Mouse (Mus musculus): ENCODE data around the gene Rbm5. TPM values are rescaled to one million over a fixed set of nuclear protein-coding genes. Genes with fewer than 3 reads are reported as not detected.

Rbm5 gene
- 100 to 1,000 TPM; 159 to 181 TPM for total RNA-seq (2021)
- long read RNA-seq, full-length matches to known transcripts = 37 of 56 reads
- long read RNA-seq, partial matches to known transcripts = 17 of 56 reads
- long read RNA-seq, other reads (novel, unspliced or antisense) = 2 of 56 reads

DNA sequence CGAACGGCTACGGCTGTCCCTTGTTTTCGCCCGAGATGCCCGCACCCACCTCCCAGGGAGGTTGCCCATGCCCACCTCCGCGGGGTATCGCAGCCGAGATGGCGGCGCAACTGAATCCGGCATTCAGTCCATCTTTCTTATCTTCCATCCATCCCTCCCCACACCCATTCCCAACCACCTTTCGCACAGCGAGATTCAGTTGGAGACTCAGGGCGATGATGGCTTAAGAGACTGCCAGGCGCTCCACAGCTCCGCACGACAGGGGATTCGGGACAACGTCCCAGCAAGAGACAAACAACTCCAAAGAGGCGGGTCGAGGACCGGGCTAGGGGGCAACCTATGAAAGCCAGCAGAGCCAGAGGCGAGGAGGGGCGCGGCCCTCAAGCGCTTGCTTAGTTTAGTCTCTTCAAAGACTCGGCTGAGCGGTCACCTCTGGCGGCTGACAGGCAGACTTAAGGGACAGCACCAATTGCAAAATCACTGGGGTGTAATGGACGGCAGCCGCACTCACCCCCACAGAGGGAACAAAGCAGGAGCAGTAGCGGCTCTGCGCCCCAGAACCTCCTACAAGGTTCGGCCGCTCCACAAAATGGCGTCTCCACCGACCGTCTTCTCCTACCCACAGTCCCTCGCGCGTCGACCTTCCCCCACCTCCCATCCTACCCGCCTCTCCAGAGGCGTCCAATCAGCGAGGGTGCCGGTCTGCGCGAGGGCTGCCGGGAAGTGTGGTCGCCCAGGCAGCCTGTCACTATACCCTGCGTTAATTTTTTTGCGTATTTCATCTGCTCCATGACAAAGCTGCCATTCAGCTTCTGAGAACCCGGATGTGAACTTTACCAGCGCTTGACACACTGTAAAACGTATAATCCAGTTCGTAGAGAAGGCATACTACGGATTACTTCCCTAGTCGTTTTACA is at the start of gene Rbm5:
TSS of gene Rbm5 (minus strand) at position 623 of the 917 bp plus-strand sequence.
- DNase-seq (ENCODE audit: low spot score in 2 of 2) = peak; percentile 91 to 92

GRCm38 (mm10) chr9:107812132-107812531 is 41.3 kb upstream of the Rbm5 start:
- no peak for DNase-seq (ENCODE audit: low spot score in 2 of 2)

GRCm38 (mm10) chr9:107810985-107811384 is 40.2 kb upstream of the Rbm5 start:
- DNase-seq (ENCODE audit: low spot score in 2 of 2) = no peak

- no peak for DNase-seq (ENCODE audit: low spot score in 2 of 2)
These were observed 20.9 kb upstream of the Rbm5 start for GRCm38 (mm10) chr9:107791714-107792113.

GRCm38 (mm10) chr9:107782536-107783203 is 11.9 kb upstream of the Rbm5 start:
- no peak for DNase-seq (ENCODE audit: low spot score in 2 of 2)

- DNase-seq (ENCODE audit: low spot score in 2 of 2) = no peak
These were observed 6.0 kb upstream of the Rbm5 start for GRCm38 (mm10) chr9:107776809-107777208.

DNA sequence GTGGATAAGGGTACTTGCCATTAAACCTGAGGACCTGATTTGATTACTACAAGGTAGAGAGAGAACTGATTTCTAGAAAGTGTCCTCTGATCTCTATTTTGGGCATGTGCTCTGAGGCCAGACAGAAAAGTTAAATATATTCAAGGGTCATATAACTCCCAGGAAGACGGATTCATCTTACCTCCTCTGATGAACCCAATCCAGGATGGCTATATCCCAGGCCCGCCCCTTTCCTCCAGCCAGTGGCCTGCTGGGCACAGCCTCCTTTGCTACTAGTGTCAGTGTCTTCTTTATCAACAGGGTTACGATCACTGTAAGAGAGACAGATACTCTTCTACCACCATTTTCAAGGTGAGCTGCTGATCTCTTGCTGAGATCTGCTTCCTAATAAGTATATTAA is 3.6 kb upstream of the Rbm5 start:
- DNase-seq (ENCODE audit: low spot score in 2 of 2) = no peak

- DNase-seq (ENCODE audit: low spot score in 2 of 2) = no peak
These were observed 986 bp upstream of the Rbm5 start for GRCm38 (mm10) chr9:107771782-107772181.

- peak in 1 of 2 experiments; percentile 9 for DNase-seq (ENCODE audit: low spot score in 2 of 2)
These were observed 791 bp downstream of the Rbm5 start for GRCm38 (mm10) chr9:107770037-107770373.

DNA sequence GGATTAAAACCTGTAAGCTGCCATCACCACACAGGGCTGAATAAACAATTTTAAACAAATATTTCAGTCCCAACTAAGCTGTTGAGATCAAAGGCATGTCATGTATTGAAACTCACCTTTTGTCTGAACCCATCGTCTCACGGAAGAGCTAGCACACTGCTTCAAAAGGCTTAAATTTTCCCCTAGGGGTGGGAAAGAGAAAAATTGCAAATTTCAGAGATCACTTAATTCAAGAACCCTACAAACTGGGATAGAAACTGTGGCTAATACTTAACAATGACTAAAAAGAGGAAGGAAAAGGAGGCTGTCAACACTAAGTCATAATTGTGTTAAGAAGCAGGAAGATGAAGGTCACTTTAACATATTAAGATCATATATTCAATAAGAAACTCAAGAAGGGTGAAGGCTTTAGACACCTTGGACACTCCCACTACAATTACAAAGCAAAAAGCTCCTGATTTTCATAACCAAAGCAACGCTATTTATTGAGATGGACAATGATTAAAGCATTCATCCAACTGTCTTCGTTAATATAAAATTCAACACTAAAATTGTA is 1.3 kb downstream of the Rbm5 start:
- DNase-seq (ENCODE audit: low spot score in 2 of 2) = no peak

GRCm38 (mm10) chr9:107768851-107769250 is 1.9 kb downstream of the Rbm5 start:
- DNase-seq (ENCODE audit: low spot score in 2 of 2) = no peak

- no peak for DNase-seq (ENCODE audit: low spot score in 2 of 2)
These were observed 11.2 kb downstream of the Rbm5 start for GRCm38 (mm10) chr9:107759593-107759992.

- no peak for DNase-seq (ENCODE audit: low spot score in 2 of 2)
These were observed 20.4 kb downstream of the Rbm5 start for GRCm38 (mm10) chr9:107750378-107750777.

GRCm38 (mm10) chr9:107748063-107748462 is 22.7 kb downstream of the Rbm5 start:
- DNase-seq (ENCODE audit: low spot score in 2 of 2) = no peak

GRCm38 (mm10) chr9:107747310-107747709 is 23.5 kb downstream of the Rbm5 start:
- no peak for DNase-seq (ENCODE audit: low spot score in 2 of 2)

DNA sequence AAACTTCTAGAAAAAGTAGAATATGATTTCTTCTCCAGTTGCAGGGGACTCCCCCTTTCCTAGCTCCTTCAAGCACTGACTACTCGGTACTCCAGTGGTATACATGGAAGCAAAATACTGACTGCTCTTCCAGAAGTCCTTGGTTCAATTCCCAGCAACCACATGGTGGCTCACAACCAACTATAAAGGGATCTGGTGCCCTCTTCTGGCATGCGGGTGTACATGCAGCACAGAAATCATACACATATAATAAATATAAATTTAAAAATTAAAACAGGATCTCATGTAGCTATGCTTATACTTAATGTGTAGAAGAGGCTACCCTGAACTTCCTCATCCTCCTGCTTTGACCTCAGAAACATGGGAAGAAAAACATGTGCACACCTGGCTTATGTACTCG is 24.1 kb downstream of the Rbm5 start:
- DNase-seq (ENCODE audit: low spot score in 2 of 2) = no peak

DNA sequence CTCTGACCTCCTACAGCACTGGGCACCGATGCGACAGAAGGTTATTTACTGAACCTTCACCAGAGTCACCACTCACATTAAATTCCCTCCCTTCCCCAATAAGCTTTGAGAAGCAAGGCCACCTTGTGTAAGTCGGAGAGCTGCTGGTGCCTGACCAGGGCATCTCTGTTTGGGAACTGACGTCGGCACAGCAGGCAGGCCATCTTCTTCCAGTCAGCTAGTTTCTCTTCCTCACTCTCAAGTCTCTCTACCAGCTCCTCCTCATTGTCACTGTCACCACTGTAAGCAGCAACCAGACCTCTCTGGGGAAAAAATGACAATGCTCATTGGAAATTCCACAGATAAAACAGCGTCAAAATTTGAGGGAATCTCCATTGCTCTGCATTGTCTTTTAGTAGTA is 26.7 kb downstream of the Rbm5 start:
- no peak for DNase-seq (ENCODE audit: low spot score in 2 of 2)

- peak in 1 of 2 experiments; percentile 49 for DNase-seq (ENCODE audit: low spot score in 2 of 2)
These were observed 32.0 kb downstream of the Rbm5 start for GRCm38 (mm10) chr9:107738841-107739202.

DNA sequence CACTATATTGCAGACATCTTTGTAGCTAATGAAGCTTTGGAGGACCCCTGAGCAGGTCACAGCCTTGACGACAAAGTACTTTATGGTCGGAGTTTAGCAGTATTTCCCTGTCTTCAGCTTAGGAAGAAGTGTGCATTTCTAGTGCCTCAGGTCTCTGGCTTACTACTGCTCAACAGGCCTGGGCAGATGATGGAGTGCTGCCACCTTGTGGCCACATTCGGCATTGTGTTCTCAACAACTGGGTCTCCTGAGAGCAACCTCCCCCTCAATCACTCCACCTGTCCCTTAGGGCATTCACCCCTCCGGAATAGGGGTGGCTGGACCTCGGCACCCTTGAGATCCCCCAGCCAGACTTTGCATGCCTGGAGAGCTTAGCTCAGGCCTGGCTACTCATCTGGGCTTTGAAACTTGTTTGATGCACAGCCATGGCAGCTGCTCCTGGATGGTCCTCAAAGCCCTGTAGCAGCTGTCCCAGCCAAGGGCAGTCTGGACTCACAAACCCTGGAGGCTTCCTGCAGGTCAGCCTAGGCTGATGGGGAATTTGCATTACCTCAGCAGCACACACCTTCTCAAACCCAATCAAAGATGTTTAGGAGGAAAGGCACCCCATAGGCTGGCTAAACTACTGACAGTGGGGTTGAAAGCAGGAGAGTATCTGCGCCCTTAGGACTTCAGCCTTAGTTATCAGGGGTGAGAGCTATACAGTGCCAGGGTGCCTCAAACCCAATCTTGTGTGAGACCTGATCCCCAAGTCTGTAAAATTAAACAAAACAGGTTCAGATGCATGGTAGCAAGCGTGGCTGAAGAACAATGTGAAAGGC is 32.6 kb downstream of the Rbm5 start:
- peak; percentile 95 for DNase-seq (ENCODE audit: low spot score in 2 of 2)

GRCm38 (mm10) chr9:107736185-107736485 is 34.7 kb downstream of the Rbm5 start:
- no peak for DNase-seq (ENCODE audit: low spot score in 2 of 2)

All from layer of hippocampus, postnatal 10 days (tissue).